Mouse (Mus musculus) kidney, adult 8-10 months (tissue): ENCODE measurements around the gene Mmaa.
A peak's percentile ranks its signal among the peaks of the same experiment; 100 is the strongest.

ENCODE experiments used
- DNase-seq, 2 experiments: peaks; one replicate each; pipeline ENCODE4 v3.0.0; 2022

The Mmaa gene

DNA sequence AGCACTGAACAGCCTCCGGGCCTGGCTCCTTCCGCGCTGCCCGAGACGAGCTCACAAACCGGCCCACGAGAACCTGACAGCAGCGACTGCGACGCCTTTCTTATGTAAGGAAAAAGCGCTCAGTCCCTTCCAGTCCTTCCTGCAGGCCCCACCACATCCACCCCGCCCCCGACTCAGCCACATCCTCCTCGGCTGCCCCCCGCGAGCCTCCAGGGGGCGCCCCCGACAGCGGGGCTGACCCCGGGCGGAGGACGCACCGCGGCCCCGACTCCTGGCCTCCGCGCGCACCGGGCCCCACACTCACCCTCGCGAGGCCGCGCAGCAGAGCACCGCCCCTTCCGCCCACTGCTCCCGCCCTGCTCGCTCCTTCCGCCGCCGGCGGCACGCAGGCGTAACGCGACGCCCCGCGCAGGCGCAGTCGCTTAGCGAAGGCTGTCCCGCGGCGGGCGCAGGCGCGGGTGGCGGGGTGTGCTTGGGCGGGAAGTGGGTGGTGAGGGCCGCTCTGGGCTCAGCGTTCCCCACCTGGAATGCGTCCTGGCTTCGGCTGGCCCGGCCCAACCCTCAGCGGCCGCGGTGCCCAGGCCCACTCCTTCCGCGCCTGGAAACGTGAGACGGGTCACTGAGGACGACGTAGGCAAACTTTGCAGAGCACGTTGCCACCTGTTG is at the start of gene Mmaa:
Gene Mmaa (minus strand): TSS at position 328 of the 666 bp plus-strand sequence.
- DNase-seq: peak; percentile 96 to 97

DNA sequence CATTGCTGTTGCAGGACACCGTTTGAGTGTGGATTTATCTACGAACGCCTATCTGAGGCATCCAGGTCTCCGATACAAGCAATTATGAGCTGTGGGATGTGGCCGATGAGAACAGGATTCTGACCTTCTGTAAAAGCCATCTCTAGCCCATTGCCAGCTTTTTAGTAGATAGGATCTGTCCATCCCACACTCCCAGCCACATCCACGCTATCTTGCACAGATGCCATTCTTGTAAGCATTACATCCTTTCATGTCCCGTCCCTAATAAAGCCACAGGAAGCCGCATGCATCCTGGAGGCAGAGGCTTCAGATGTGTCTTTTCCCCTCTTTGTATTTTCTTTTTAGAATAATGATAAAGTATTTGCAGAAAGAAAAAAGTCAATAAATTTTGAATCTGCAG is 46.5 kb upstream of the Mmaa start:
- no peak for DNase-seq

DNA sequence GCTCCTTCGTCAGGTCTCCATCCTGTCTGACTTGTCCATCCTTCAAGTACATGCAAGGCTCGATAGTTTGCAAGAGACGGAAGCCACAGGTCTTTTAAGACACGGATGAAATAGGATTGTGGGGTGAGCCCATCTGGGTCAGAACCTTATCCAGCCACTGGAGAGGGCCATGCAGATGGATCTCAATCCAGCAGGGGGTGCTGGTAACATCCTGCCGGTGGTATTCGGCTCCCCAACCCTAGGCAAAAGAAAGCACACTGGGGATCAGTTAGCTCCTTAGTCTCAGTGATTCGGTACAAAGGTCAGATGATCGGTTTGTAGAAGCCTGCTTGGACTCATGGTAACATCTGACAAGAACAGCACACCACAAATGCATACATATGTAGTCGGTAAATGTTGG is 44.8 kb upstream of the Mmaa start:
- peak in 1 of 2 experiments; percentile 47 for DNase-seq

DNA sequence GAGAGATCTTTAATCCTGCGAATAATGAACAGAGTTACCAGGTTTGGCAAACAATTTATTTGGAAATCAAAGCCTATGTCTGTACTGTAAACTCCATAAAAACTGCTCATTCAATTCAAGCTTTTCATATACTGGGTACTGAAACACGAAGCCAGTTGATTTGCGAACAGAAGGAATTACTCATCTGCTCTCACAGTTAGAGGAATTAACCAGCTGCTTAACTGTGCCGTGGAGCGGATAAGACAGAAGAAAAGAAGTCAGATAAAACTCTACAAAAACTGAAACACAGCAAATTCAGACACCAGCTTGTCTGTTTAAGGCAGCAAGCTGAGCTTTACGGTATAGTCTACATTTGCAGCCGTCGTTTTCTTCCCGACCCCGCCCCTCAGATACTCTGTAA is 43.9 kb upstream of the Mmaa start:
- no peak for DNase-seq

GRCm38 (mm10) chr8:79332109-79332900 is 37.6 kb upstream of the Mmaa start:
- no peak for DNase-seq

- no peak for DNase-seq
These were observed 36.8 kb upstream of the Mmaa start for GRCm38 (mm10) chr8:79331571-79331970.

DNA sequence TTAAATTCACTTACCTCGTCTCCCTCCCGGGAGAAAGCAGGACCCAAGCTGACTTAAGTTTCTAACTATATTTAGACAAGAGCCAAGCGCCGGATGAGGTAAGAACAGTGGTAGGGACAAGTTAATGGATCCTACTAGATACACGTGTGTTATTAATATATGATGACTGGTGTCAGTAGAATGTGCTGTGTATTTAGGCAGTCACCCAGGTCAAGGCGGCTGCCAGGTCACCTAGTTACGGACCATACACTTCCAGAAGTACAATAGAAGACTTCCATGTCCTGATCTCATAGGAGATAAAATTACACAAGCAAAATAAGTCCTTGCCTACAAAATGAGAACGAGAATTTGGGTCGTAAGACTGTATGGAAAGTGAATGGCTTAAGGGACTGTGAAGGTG is 36.3 kb upstream of the Mmaa start:
- no peak for DNase-seq

DNA sequence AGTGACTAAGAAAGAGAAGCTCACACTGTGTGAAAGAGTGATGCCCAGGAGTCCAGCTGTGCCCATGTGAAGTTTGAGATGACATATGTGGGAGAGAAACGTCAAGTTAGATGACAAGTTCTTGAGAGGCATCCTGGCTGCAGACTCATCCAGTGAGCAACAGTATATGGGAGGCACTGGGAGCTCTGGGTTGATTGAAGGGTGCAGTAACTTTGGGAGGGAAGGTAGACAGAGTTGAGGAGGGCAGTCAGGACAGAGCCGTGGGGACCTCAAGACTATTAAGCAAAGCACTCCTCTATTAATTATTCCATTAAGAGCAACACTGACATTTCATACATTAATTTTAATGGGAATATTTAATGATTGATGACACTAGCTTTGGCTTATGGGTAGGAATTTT is 35.0 kb upstream of the Mmaa start:
- DNase-seq: no peak

GRCm38 (mm10) chr8:79329182-79329581 is 34.4 kb upstream of the Mmaa start:
- DNase-seq: no peak

GRCm38 (mm10) chr8:79325510-79325909 is 30.8 kb upstream of the Mmaa start:
- peak in 1 of 2 experiments; percentile 27 for DNase-seq

- no peak for DNase-seq
These were observed 30.2 kb upstream of the Mmaa start for GRCm38 (mm10) chr8:79324928-79325327.

- DNase-seq: peak in 1 of 2 experiments; percentile 9
These were observed 29.3 kb upstream of the Mmaa start for GRCm38 (mm10) chr8:79324036-79324435.

DNA sequence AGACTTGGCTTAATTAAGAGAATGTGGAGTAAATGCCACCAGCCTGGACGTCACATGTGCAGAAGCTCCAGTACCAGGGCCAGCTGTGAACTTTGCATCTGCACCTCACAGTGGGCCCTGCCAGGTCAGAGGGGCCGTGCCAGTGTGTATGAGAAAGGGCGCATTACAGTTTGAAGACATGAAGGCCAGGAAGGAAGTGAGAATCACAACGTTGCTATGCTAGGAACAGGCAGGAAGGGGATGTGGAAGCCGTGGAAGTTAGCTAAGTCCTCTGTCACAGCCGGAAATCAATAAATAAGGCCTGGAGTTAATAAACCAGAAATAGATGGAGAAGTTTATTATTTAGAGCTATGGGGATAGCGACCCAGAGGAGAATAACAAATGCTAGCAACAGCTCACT is 28.4 kb upstream of the Mmaa start:
- DNase-seq: peak; percentile 21 to 25

DNA sequence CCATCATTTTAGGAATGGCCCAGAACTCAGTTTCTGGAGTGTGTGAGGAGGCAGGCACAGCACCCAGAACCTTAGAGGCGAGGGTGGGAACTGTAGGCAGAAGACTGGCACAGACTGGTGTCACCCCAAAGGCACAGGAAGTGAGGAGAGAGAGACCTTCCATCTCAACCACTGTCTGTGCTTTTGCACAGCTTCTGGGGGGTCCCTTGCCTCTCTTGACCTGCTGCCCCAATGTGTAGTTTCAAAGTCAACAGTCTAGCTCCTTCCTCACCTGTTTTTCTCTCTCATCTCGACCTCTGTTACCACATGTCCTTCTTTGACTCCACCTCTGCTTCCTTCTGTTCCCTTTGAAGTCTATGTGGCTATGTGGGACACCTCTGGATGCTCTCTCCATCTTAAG is 16.1 kb upstream of the Mmaa start:
- DNase-seq: no peak

DNA sequence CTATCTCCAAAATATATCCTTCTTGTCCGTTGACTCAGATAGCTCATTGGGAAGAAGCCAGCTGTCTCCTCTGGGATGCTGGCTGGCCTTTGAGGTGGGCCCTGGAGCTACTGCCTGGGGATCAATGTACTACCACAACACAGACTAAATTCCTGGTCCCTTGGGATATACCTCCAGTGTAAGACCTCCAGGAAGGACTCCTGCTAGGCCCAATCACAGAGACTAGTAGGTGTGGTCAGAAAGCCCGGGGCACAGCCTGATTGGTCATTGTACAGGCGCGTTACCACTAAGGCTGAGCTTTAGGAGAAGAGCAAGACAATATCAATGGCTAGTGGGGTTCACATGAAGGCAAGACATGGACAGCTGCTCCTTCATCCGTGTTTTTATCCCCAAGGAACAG is 11.2 kb upstream of the Mmaa start:
- DNase-seq: no peak

- DNase-seq: no peak
These were observed 6.8 kb upstream of the Mmaa start for GRCm38 (mm10) chr8:79301548-79301947.

DNA sequence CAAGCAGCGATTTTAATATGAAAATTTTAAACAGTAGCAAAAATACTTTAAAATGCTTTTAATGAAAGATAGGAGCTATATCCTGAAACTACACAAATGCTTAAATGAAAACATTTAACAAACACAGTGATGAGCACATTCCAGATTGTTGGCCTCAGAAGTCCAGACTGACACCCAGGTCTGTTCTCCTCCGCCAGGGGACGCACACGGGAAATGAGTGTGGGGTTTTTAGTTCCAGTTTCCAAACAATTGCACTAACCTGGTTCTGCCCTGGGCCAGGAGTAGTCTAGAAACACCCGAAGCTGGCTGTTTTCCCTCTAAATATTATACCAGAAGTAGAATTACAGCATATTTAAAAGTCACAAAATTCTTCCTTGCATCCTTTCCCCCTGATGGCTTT is 5.0 kb upstream of the Mmaa start:
- DNase-seq: peak in 1 of 2 experiments; percentile 29

DNA sequence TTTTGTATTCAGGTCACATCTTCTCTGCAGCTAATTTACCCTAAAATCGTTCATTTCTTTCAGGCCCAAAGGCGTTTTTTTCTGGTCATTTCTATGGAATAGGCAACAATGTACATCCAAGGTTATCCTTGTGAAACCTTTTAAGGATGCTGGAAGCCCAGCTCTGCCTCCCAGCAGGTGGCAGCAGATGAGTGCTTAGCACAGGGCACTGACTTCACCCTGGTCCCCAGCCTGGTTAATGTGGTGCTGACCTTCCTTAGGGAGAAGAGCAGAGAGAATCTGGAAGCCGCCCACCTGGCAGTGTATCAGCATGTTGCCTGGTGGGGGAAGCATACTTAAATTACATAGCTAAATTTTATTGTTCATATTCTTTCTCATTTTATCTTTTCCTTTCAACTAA is 3.0 kb upstream of the Mmaa start:
- peak; percentile 53 to 83 for DNase-seq

- peak in 1 of 2 experiments; percentile 5 for DNase-seq
These were observed 754 bp upstream of the Mmaa start for GRCm38 (mm10) chr8:79295276-79296105.

DNA sequence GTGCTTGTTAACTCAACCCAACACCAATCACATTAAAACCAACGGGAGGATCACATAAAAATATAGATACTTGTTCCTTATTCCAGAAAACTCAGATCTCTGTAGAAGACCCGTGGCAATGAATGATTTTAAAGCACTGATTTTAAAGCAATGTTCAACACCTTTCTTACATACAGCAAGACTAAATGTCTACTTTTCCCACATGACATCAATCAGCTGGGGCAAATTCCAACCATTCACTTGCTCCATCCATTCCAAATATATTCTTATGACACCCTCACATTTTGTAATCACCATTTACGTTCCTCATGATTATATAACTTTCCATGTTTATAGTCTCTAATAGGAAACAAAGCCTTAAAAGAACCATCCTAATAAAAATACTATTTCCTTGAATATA is 896 bp downstream of the Mmaa start:
- no peak for DNase-seq

DNA sequence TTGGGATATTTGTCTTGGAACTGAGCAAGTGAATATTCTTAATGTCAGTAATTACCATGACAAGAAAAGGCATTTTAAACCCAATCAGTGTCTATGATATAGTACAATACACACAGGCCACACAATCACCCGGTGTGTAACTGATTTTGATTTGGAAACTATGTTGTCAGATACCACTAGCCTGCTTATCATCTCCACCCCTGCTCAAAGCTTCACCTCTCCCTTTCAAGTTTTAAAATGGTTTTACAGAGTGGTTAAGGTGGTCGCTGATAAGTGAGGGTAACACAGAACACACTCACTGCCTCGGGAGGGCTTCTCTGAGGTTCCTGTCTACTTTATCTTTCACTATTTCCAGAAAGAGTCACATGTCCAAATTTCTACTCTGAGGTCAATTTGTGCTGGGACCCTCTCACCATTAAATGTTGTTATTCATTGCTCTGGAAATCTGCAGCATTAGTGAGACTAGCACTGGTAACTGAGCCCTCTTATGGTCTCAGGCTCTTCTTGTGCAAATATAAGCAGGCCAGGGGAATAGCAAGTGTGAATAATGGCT is 1.9 kb downstream of the Mmaa start:
- DNase-seq: no peak

GRCm38 (mm10) chr8:79289592-79289991 is 5.1 kb downstream of the Mmaa start:
- DNase-seq: no peak

DNA sequence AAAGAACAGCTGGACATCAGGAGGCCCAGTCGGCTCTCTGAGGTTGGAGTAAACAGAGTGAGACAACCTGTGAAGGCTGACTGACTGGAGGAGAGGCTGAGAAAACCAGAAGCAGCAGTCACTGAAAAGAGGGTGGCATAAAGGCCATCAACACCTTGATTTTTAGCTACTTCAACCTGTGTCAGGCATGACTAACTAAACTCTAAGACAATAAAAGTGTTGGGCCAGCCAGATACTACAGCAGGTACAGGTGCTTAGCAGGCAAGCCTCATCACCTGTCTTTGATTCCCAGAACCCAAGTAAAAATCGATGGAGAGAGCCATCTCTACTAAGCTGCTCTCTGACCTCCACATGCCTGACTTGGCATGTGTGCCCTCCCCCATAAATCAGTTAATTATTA is 6.1 kb downstream of the Mmaa start:
- no peak for DNase-seq
